Mouse (Mus musculus) stomach, embryonic 16.5 days (tissue): ENCODE measurements around the gene Gm4491. TPM values are rescaled to one million over a fixed set of nuclear protein-coding genes. Genes with fewer than 3 reads are reported as not detected.

Source experiments
- ATAC-seq: fragments of 200-750 bp; cut with Nextera tagmentation; 2 replicates; pipeline ENCODE4 v1.8.0; 2017; ENCODE audit warnings: moderate number of reproducible peaks, moderate TSS enrichment; ENCODE audit not compliant: insufficient read depth, low FRiP score
- H3K27ac ChIP-seq: fragments of 300-500 bp; sonication (generic); 2 replicates; pipeline ENCODE4 v1.5.1; 2014; ENCODE audit warnings: low read length
- H3K27me3 ChIP-seq: fragments of 300-500 bp; sonication (generic); 2 replicates; pipeline ENCODE4 v1.6.1; 2014; ENCODE audit warnings: low read length, control low read depth, mixed read lengths; ENCODE audit not compliant: control insufficient read depth, insufficient read depth
- H3K36me3 ChIP-seq: fragments of 300-500 bp; sonication (generic); 2 replicates; pipeline ENCODE4 v1.6.1; 2014; ENCODE audit warnings: low read length; ENCODE audit not compliant: control insufficient read depth, insufficient read depth
- H3K4me1 ChIP-seq: fragments of 300-500 bp; sonication (generic); 2 replicates; pipeline ENCODE4 v1.6.1; 2014; ENCODE audit warnings: low read length, control low read depth, mixed read lengths; ENCODE audit not compliant: control insufficient read depth, insufficient read depth
- H3K4me2 ChIP-seq: fragments of 300-500 bp; sonication (generic); 2 replicates; pipeline ENCODE4 v1.6.1; 2014; ENCODE audit warnings: low read depth, low read length, mixed read lengths
- H3K4me3 ChIP-seq: fragments of 300-500 bp; sonication (generic); replicated peaks from 2 replicates; pipeline ENCODE4 v1.5.1; 2014; ENCODE audit warnings: mild to moderate bottlenecking, low read length
- H3K9ac ChIP-seq: fragments of 300-500 bp; sonication (generic); 2 replicates; pipeline ENCODE4 v1.6.1; 2014; ENCODE audit warnings: low read length
- H3K9me3 ChIP-seq: fragments of 300-500 bp; sonication (generic); replicated peaks from 2 replicates; pipeline ENCODE4 v1.6.1; 2016; ENCODE audit warnings: low read length, control low read depth; ENCODE audit not compliant: control insufficient read depth
- WGBS: fragments of 180-500 bp; shearing (Covaris S2); extraction: QIAGEN DNeasy Blood & Tissue Kit; methylation state at CpG from one replicate; pipeline ENCODE4 v1.1.7; 2014; 5-methylcytosine and 5-hydroxymethylcytosine counted together
- polyA plus RNA-seq: library from polyadenylated mRNA; unstranded; fragments of >200 nt; fragmentation: Nextera tagmentation; extraction: Ambion mirVana; gene quantifications from 2 replicates; pipeline ENCODE4 v1.2.1, GENCODE M21; 2015

Gene Gm4491
- not detected in 2 replicates for polyA plus RNA-seq

DNA sequence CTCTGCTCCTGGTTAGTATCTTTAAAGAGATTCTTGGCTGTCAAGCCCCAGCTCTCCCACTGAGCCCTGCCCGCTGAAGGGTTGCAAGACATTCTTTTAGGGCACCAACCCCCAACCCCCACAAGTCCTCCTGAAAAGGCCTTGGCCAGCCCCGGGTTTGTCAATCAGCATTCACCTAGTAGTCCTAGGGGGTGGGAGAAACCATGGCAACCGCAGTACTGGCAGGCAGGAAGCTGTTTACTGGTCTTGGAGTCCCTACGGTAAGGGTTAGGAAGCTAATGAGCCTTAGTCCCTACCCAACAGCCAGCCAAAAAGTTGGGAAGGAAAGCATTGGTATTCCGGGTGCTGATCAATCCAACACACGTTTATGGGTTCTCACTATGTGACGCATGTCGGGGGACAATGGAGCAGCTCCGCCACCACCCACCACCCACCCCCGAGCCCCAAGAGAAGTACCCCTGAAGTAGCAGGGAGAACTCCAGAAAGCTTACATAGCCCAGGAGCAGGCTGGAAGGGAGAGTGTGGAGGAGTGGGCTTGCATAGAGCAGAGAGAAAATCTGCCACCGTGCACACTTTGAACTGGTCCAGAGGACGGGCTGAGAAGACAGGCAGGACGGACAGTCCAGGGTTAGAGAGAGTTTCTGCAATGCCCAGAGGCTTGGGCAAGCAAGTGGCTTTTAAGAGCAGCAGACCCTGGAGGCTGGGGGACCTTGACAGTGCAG is at the start of gene Gm4491:
Gene Gm4491 (minus strand): TSS at position 61 of the 722 bp plus-strand sequence.
- no peaks in the 10 kb centered on the region for H3K36me3 ChIP-seq
- no peaks in the 10 kb centered on the region for H3K9me3 ChIP-seq
- no peak within 1 kb of the TSS for H3K4me2 ChIP-seq
- no peak within 1 kb of the TSS for H3K9ac ChIP-seq
- no peaks in the 10 kb centered on the region for H3K27me3 ChIP-seq
- no peaks in the 10 kb centered on the region for H3K4me1 ChIP-seq
- no peak within 1 kb of the TSS for H3K27ac ChIP-seq
- no peak within 1 kb of the TSS for H3K4me3 ChIP-seq
- no peak for ATAC-seq
- 31% methylated on average over 13 of the region's 13 CpGs for WGBS

GRCm38 (mm10) chr14:57161833-57162232 is 46.1 kb upstream of the Gm4491 start:
- Histone ChIP-seq H3K36me3 (no peaks in the 10 kb centered on the region), H3K9ac (no peak overlapping the region), H3K4me2 (no peak overlapping the region), H3K4me1 (peaks cover 10% of the 10 kb centered on the region), H3K9me3 (no peaks in the 10 kb centered on the region), H3K27ac (peak overlapping the region; percentile 10; the same call in 1 of the 2 replicates), H3K4me3 (no peak overlapping the region), H3K27me3 (no peaks in the 10 kb centered on the region)
- ATAC-seq: no peak
- 21% methylated on average over 2 of the region's 2 CpGs for WGBS

GRCm38 (mm10) chr14:57161201-57161600 is 45.5 kb upstream of the Gm4491 start:
- H3K27ac ChIP-seq: peak overlapping the region; percentile 61
- peak; percentile 73; the same call in 1 of the 2 replicates for ATAC-seq
- WGBS: 35% methylated on average over 4 of the region's 4 CpGs

DNA sequence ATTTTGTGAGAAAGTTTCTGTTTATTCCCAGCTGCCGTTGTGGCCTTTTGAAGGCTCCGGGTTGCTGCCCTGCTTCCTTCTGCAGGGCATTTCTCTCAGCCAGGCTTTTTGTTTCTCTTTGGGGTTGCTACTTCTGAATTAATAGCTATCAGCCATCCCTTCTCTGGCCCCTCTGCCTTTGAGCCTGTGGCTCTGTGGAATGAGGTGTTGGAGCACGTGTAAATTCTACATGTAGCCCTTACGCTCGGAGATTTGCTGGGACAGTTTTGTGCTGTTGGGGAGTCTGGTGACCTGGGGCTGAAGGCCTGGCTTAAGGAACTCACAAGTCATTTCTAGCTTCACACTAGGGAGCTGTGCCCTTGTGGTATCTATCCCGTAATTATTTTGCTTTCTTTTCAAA is 39.2 kb upstream of the Gm4491 start:
- no peak for ATAC-seq
- Histone ChIP-seq H3K4me1 (peaks cover 6% of the 10 kb centered on the region; the same call in 1 of the 2 replicates), H3K36me3 (no peaks in the 10 kb centered on the region), H3K9ac (no peak overlapping the region), H3K4me3 (no peak overlapping the region), H3K27me3 (no peaks in the 10 kb centered on the region), H3K4me2 (no peak overlapping the region), H3K9me3 (no peaks in the 10 kb centered on the region), H3K27ac (no peak overlapping the region)
- WGBS: 28% methylated on average over 6 of the region's 6 CpGs

More at GRCm38 (mm10) chr14:57161201-57161600, 45.5 kb upstream of the Gm4491 start:
- H3K9ac ChIP-seq: no peak overlapping the region
- H3K36me3 ChIP-seq: no peaks in the 10 kb centered on the region
- no peak overlapping the region for H3K4me2 ChIP-seq
- H3K4me1 ChIP-seq: peaks cover 10% of the 10 kb centered on the region
- no peak overlapping the region for H3K4me3 ChIP-seq
- H3K27me3 ChIP-seq: no peaks in the 10 kb centered on the region
- H3K9me3 ChIP-seq: no peaks in the 10 kb centered on the region

- Histone ChIP-seq H3K9ac (no peak overlapping the region), H3K4me1 (peaks cover 5% of the 10 kb centered on the region), H3K27me3 (no peaks in the 10 kb centered on the region), H3K4me2 (no peak overlapping the region), H3K27ac (no peak overlapping the region), H3K9me3 (no peaks in the 10 kb centered on the region), H3K36me3 (no peaks in the 10 kb centered on the region), H3K4me3 (no peak overlapping the region)
- 25% methylated on average over 4 of the region's 4 CpGs for WGBS
- ATAC-seq: peak; percentile 52; the same call in 1 of the 2 replicates
Observed at GRCm38 (mm10) chr14:57145741-57146140, 30.1 kb upstream of the Gm4491 start.

DNA sequence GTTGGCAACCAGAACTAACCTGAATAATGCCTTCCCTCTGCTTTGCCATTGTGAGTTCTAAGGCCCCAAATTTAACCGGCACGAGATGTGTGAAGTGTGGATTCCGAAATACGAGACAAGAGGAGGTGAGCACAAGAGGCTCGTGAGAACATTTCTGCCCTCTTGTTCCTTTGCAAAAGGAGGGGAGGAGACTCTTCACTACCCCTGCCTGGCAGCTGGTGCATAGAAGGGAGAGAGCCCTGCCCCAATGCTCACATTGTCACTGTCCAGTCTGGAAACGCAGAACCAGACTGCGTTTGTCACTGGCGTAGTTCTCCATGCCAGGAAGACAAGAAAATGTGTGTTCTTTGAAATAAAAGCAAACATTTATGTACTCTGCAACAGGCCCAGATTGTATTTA is 19.6 kb upstream of the Gm4491 start:
- 69% methylated on average over 8 of the region's 8 CpGs for WGBS
- Histone ChIP-seq H3K4me2 (no peak overlapping the region), H3K4me1 (0 out of 2 replicates have a peak, but pooled peaks cover 9% of the 10 kb centered on the region), H3K4me3 (no peak overlapping the region), H3K9me3 (no peaks in the 10 kb centered on the region), H3K9ac (no peak overlapping the region), H3K27ac (no peak overlapping the region), H3K27me3 (peaks cover 26% of the 10 kb centered on the region), H3K36me3 (no peaks in the 10 kb centered on the region)
- ATAC-seq: no peak

DNA sequence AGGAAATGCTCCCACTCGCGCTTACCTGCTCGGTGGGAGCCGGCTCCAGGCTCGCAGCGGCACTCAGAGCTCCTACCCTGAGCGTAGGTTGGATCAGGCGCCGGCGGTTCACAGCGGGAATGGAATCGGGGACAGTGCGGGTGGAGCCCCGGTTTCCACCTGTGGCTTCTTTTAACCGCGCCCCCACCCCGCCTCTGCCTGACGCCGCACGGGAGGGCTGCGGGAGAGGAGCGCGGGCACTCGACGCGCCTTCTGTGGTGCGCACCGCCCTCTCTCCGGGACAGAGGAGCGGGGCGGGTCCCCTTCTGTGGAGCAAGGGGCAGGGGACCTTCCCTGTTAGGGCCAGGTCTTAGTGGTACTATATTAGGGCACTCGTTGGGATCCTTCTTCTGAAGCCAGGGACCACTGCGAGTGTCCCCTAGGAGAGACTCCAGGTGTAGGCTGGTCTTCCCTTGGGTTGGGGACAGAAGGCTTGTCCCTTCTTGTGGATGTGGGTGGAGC is 17.5 kb upstream of the Gm4491 start, which contains the start of gene Gjb6:
Gene Gjb6 (minus strand): TSS at position 451 of the 501 bp plus-strand sequence.
- peak within 1 kb of the TSS; percentile 60 for H3K4me2 ChIP-seq
- WGBS: 3% methylated on average over 33 of the region's 33 CpGs
- H3K9me3 ChIP-seq: no peaks in the 10 kb centered on the region
- 0 out of 2 replicates have a peak, but pooled peaks have one; percentile 21 for ATAC-seq
- no peaks in the 10 kb centered on the region for H3K36me3 ChIP-seq
- H3K27me3 ChIP-seq: peaks cover 26% of the 10 kb centered on the region
- no peak within 1 kb of the TSS for H3K27ac ChIP-seq
- peak within 1 kb of the TSS; percentile 59 for H3K9ac ChIP-seq
- 0 out of 2 replicates have a peak, but pooled peaks cover 9% of the 10 kb centered on the region for H3K4me1 ChIP-seq
- H3K4me3 ChIP-seq: peak within 1 kb of the TSS; percentile 41

- H3K4me1 ChIP-seq: 0 out of 2 replicates have a peak, but pooled peaks cover under 1% of the 10 kb centered on the region
- H3K9me3 ChIP-seq: no peaks in the 10 kb centered on the region
- no peak overlapping the region for H3K27ac ChIP-seq
- no peak overlapping the region for H3K9ac ChIP-seq
- no peaks in the 10 kb centered on the region for H3K36me3 ChIP-seq
- WGBS: 55% methylated on average over 4 of the region's 4 CpGs
- 0 out of 2 replicates have a peak, but pooled peaks cover 3% of the 10 kb centered on the region for H3K27me3 ChIP-seq
- no peak overlapping the region for H3K4me3 ChIP-seq
- ATAC-seq: no peak
- H3K4me2 ChIP-seq: no peak overlapping the region
Observed at GRCm38 (mm10) chr14:57127383-57127782, 11.7 kb upstream of the Gm4491 start.

GRCm38 (mm10) chr14:57122295-57122694 is 6.6 kb upstream of the Gm4491 start:
- no peak for ATAC-seq
- 81% methylated on average over 7 of the region's 7 CpGs for WGBS
- no peaks in the 10 kb centered on the region for H3K4me1 ChIP-seq
- no peak overlapping the region for H3K4me2 ChIP-seq
- H3K36me3 ChIP-seq: no peaks in the 10 kb centered on the region
- no peaks in the 10 kb centered on the region for H3K27me3 ChIP-seq
- H3K27ac ChIP-seq: no peak overlapping the region
- no peaks in the 10 kb centered on the region for H3K9me3 ChIP-seq
- H3K9ac ChIP-seq: no peak overlapping the region
- H3K4me3 ChIP-seq: no peak overlapping the region
